Mouse (Mus musculus): ENCODE measurements around the gene Sdccag8.

DNA sequence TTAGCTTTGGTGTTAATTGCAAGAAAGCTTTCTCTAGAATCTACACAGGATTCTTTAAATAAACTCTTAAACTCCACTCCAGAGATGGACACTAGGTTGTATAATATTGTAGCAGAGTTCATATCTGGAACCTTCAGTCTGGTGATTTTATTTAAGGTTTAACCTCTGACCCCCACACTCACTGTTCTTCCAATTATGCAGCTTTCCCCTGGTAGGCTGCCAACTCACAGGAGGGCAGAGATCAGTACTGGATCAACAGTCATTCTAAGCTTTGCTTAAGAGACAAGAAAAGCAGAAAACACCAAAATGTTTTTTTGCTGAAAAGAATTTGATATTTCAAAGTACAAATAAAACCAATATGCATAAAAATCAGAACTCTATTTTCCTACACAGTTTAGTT is 231.4 kb downstream of the Sdccag8 start:
- TF ChIP-seq EP300 (IDR thresholded peaks at IDR 0.05; ENCODE audit: low read depth), result no peak
- TF ChIP-seq CTCF (IDR thresholded peaks at IDR 0.05; ENCODE audit: low read depth), result no peak

Data from heart, postnatal 0 days (tissue).